Mouse (Mus musculus) spleen, postnatal 14 days (tissue): ENCODE results near the gene Lmntd1.

Experiments
- DNase-seq, 2 experiments: peaks; one replicate each; pipeline ENCODE4 v3.0.0; 2021 to 2022; ENCODE audit warnings: low spot score in 2 of 2

Gene Lmntd1

GRCm38 (mm10) chr6:145614219-145614618 lies at the start of gene Lmntd1:
TSS of gene Lmntd1 (minus strand) at chr6:145614319.
- DNase-seq: no peak

GRCm38 (mm10) chr6:145660943-145661342 lies 46.8 kb upstream of the Lmntd1 start:
- DNase-seq: no peak

GRCm38 (mm10) chr6:145659116-145659515 lies 45.0 kb upstream of the Lmntd1 start:
- DNase-seq: no peak

- DNase-seq: no peak
These were observed 42.8 kb upstream of the Lmntd1 start for GRCm38 (mm10) chr6:145656740-145657591.

GRCm38 (mm10) chr6:145655678-145656077 lies 41.6 kb upstream of the Lmntd1 start:
- no peak for DNase-seq

- DNase-seq: no peak
These were observed 40.1 kb upstream of the Lmntd1 start for GRCm38 (mm10) chr6:145654062-145654836.

- no peak for DNase-seq
These were observed 39.5 kb upstream of the Lmntd1 start for GRCm38 (mm10) chr6:145653626-145654025.

GRCm38 (mm10) chr6:145652986-145653385 lies 38.9 kb upstream of the Lmntd1 start:
- no peak for DNase-seq

- no peak for DNase-seq
These were observed 37.9 kb upstream of the Lmntd1 start for GRCm38 (mm10) chr6:145651976-145652375.

- no peak for DNase-seq
These were observed 26.9 kb upstream of the Lmntd1 start for GRCm38 (mm10) chr6:145640971-145641506.

- no peak for DNase-seq
These were observed 24.1 kb upstream of the Lmntd1 start for GRCm38 (mm10) chr6:145638248-145638647.

- no peak for DNase-seq
These were observed 22.6 kb upstream of the Lmntd1 start for GRCm38 (mm10) chr6:145636682-145637081.

GRCm38 (mm10) chr6:145634454-145634853 lies 20.3 kb upstream of the Lmntd1 start:
- no peak for DNase-seq

- no peak for DNase-seq
These were observed 16.1 kb upstream of the Lmntd1 start for GRCm38 (mm10) chr6:145630269-145630668.

GRCm38 (mm10) chr6:145623141-145623540 lies 9.0 kb upstream of the Lmntd1 start:
- no peak for DNase-seq

GRCm38 (mm10) chr6:145616402-145617229 lies 2.5 kb upstream of the Lmntd1 start:
- no peak for DNase-seq

- DNase-seq: no peak
These were observed 1.6 kb upstream of the Lmntd1 start, which contains the start of gene Tuba3b for GRCm38 (mm10) chr6:145615666-145616210. TSS of gene Tuba3b (plus strand) at chr6:145615757.

- no peak for DNase-seq
These were observed 1.5 kb downstream of the Lmntd1 start for GRCm38 (mm10) chr6:145612611-145613010.

- no peak for DNase-seq
These were observed 3.2 kb downstream of the Lmntd1 start for GRCm38 (mm10) chr6:145610901-145611300.

GRCm38 (mm10) chr6:145608693-145609092 lies 5.4 kb downstream of the Lmntd1 start:
- DNase-seq: no peak

GRCm38 (mm10) chr6:145607746-145608145 lies 6.4 kb downstream of the Lmntd1 start:
- DNase-seq: no peak
